Mouse (Mus musculus) heart, embryonic 10.5 days (tissue): ENCODE data around the gene Bdh2. TPM values are rescaled to one million over a fixed set of nuclear protein-coding genes. Genes with fewer than 3 reads are reported as not detected.

Experiments
- DNase-seq: peaks from one replicate; pipeline ENCODE4 v3.0.0-alpha.2; 2017; ENCODE audit warnings: low spot score
- H3K27ac ChIP-seq: fragments of 300-500 bp; sonication (generic); 2 replicates; pipeline ENCODE4 v1.5.1; 2016; ENCODE audit warnings: mild to moderate bottlenecking
- H3K27me3 ChIP-seq: fragments of 300-500 bp; sonication (generic); 2 replicates; pipeline ENCODE4 v1.6.1; 2016; ENCODE audit warnings: mild to moderate bottlenecking; ENCODE audit not compliant: poor library complexity, insufficient read depth, severe bottlenecking
- H3K36me3 ChIP-seq: fragments of 300-500 bp; sonication (generic); 2 replicates; pipeline ENCODE4 v1.6.1; 2016; ENCODE audit warnings: mild to moderate bottlenecking, moderate library complexity
- H3K4me1 ChIP-seq: fragments of 300-500 bp; sonication (generic); 2 replicates; pipeline ENCODE4 v1.6.1; 2016; ENCODE audit warnings: mild to moderate bottlenecking
- H3K4me3 ChIP-seq: fragments of 300-500 bp; sonication (generic); 2 replicates; pipeline ENCODE4 v1.5.1; 2016; ENCODE audit warnings: mild to moderate bottlenecking, moderate library complexity
- H3K9me3 ChIP-seq: fragments of 300-500 bp; sonication (generic); 2 replicates; pipeline ENCODE4 v1.6.1; 2016; ENCODE audit warnings: mild to moderate bottlenecking, moderate library complexity
- WGBS: fragments of 180-500 bp; shearing (Covaris S2); methylation state at CpG from one replicate; pipeline ENCODE4 v1.1.7; 2016; 5-methylcytosine and 5-hydroxymethylcytosine counted together
- polyA plus RNA-seq: library from polyadenylated mRNA; unstranded; fragments of >200 nt; fragmentation: Nextera tagmentation; extraction: Ambion mirVana; gene quantifications from 2 replicates; pipeline ENCODE4 v1.2.1, GENCODE M21; 2016

Bdh2 gene
- polyA plus RNA-seq, 1 experiment from 2014 or later = 3.9 TPM

GRCm38 (mm10) chr3:135347739-135348264 is 66.8 kb downstream of the Bdh2 start, which contains the start of gene Slc9b1:
TSS of gene Slc9b1 (plus strand) at chr3:135348029.
- Histone ChIP-seq H3K27ac (no peak within 1 kb of the TSS), H3K27me3 (no peaks in the 10 kb centered on the region), H3K4me3 (no peak within 1 kb of the TSS), H3K9me3 (no peaks in the 10 kb centered on the region), H3K36me3 (no peaks in the 10 kb centered on the region), H3K4me1 (no peaks in the 10 kb centered on the region)
- WGBS = 71% methylated on average over 14 of the region's 14 CpGs
- no peak for DNase-seq

DNA sequence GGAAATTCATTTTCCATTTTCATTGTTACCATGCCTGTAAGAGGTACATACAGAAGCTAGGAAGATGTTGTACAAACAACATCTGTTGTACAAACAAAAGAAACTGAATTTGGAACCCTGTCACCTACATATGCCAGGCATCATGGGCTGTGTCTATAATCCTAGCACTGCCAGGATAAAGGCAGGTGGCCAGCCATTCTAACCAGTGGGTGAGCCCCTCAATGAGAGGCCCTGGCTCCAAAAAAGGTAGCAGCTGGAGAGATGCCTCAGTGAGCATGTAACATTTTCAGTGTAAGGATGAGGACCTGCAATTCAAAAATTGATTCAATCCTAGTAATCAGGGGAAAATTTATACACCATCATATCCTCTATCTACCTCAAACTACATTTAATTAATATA is 68.0 kb downstream of the Bdh2 start:
- no peak for DNase-seq
- H3K27me3 ChIP-seq = no peaks in the 10 kb centered on the region
- no peaks in the 10 kb centered on the region for H3K36me3 ChIP-seq
- H3K4me1 ChIP-seq = no peaks in the 10 kb centered on the region
- no peaks in the 10 kb centered on the region for H3K9me3 ChIP-seq
- H3K27ac ChIP-seq = no peak overlapping the region
- H3K4me3 ChIP-seq = no peak overlapping the region

DNA sequence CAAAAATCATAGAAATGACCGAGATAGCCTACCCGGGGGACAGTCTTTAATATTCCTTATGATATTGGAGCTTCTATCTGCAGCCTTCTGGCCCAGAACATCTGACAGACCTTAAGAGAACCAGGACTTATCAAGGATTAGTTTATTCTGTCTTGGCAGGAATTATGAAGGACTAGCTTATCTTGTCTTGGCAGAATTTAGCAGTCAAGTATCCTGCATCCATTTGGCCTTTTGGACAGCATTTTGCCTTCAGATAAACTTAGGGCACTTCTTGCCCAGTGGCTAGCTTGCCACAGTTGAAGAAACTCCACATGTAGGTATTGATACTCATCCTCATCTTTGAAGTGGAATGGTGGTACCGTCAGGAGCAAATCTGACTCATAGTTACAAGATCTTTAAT is 70.8 kb downstream of the Bdh2 start:
- no peak for DNase-seq
- 90% methylated on average over 3 of the region's 3 CpGs for WGBS
- Histone ChIP-seq H3K27ac (no peak overlapping the region), H3K4me1 (no peaks in the 10 kb centered on the region), H3K36me3 (no peaks in the 10 kb centered on the region), H3K4me3 (no peak overlapping the region), H3K27me3 (no peaks in the 10 kb centered on the region), H3K9me3 (no peaks in the 10 kb centered on the region)

Other genes with a start within 250 kb of the Bdh2 start
- 20.6 and 26.9 TPM in 2 replicates for gene Cenpe, start 68.7 kb upstream of the Bdh2 start, polyA plus RNA-seq
- 1.5 and 2.1 TPM in 2 replicates for gene Slc9b2, start 26.5 kb downstream of the Bdh2 start, polyA plus RNA-seq
- gene Slc9b1, start 66.8 kb downstream of the Bdh2 start, polyA plus RNA-seq = 0.44 TPM in 1 of 2 replicates, not detected in the other
- gene Cisd2, start 142.7 kb downstream of the Bdh2 start, polyA plus RNA-seq = 66.2 and 67.0 TPM in 2 replicates
- 461 and 523 TPM in 2 replicates for gene Ube2d3, start 156.9 kb downstream of the Bdh2 start, polyA plus RNA-seq
- gene Manba, start 204.4 kb downstream of the Bdh2 start, polyA plus RNA-seq = 17.3 and 31.0 TPM in 2 replicates